Mouse (Mus musculus) bone marrow, adult 2 months (tissue): ENCODE results near the gene Bpifb5.

ENCODE experiments used
- CTCF ChIP-seq: fragments of 200-500 bp; IDR thresholded peaks from 2 replicates; pipeline ENCODE4 v1.5.1; 2011; ENCODE audit warnings: low read length, control low read depth; ENCODE audit not compliant: control insufficient read depth, insufficient read depth
- POLR2A ChIP-seq: fragments of 200-500 bp; IDR thresholded peaks from 2 replicates; pipeline ENCODE4 v1.6.1; 2011; ENCODE audit warnings: low read depth, mild to moderate bottlenecking, control low read depth, low read length, borderline replicate concordance; ENCODE audit not compliant: control insufficient read depth

- TF ChIP-seq CTCF (no peak), POLR2A (no peak)
Measured at GRCm38 (mm10) chr2:154245322-154245721, 21.8 kb downstream of the Bpifb5 start.
